Mouse (Mus musculus): ENCODE data around the gene Ikzf1. TPM values are rescaled to one million over a fixed set of nuclear protein-coding genes. Genes with fewer than 3 reads are reported as not detected.

The Ikzf1 gene
- polyA plus RNA-seq, 1 experiment: 1.0 TPM

GRCm38 (mm10) chr11:11660651-11661050 lies 24.2 kb upstream of the Ikzf1 start:
- H3K79me2 ChIP-seq (ENCODE audit: control insufficient read depth, insufficient read depth): no peaks in the 10 kb centered on the region
- H3K27me3 ChIP-seq (ENCODE audit: control insufficient read depth, insufficient read depth, insufficient read length): no peaks in the 10 kb centered on the region
- no peaks in the 10 kb centered on the region for H3K79me3 ChIP-seq (ENCODE audit: low read depth)
- H3K36me3 ChIP-seq (ENCODE audit: control insufficient read depth, insufficient read depth): no peaks in the 10 kb centered on the region
- no peak for TF ChIP-seq MYOD1 (IDR thresholded peaks at IDR 0.05; ENCODE audit: control insufficient read depth, insufficient read length, low read depth)
- TF ChIP-seq CEBPB (IDR thresholded peaks at IDR 0.05; ENCODE audit: low read depth): no peak
- no peak for TF ChIP-seq FOSL1 (IDR thresholded peaks at IDR 0.05; ENCODE audit: insufficient read depth, low read length, poor library complexity, severe bottlenecking)
- TF ChIP-seq USF1 (IDR thresholded peaks at IDR 0.05; ENCODE audit: low read depth): no peak
- TF ChIP-seq CTCF (IDR thresholded peaks at IDR 0.05; ENCODE audit: control insufficient read depth, insufficient read depth, insufficient read length): no peak
- TF ChIP-seq MAX (IDR thresholded peaks at IDR 0.05): no peak
- TF ChIP-seq MYOG (IDR thresholded peaks at IDR 0.05; ENCODE audit: control insufficient read depth, extremely low read depth, insufficient read length): no peak
- H3K4me3 ChIP-seq (ENCODE audit: insufficient read depth, poor library complexity, severe bottlenecking): no peak overlapping the region
- no peak overlapping the region for H3ac ChIP-seq (ENCODE audit: control insufficient read depth, insufficient read length, low read depth)

- Histone ChIP-seq H3K79me2 (ENCODE audit: control insufficient read depth, insufficient read depth) (no peaks in the 10 kb centered on the region), H3K36me3 (ENCODE audit: control insufficient read depth, insufficient read depth) (no peaks in the 10 kb centered on the region), H3K27me3 (ENCODE audit: control insufficient read depth, insufficient read depth, insufficient read length) (no peaks in the 10 kb centered on the region), H3ac (ENCODE audit: control insufficient read depth, insufficient read length, low read depth) (no peak overlapping the region), H3K4me3 (ENCODE audit: insufficient read depth, poor library complexity, severe bottlenecking) (no peak overlapping the region), H3K79me3 (ENCODE audit: low read depth) (no peaks in the 10 kb centered on the region)
- no peak for TF ChIP-seq USF1 (IDR thresholded peaks at IDR 0.05; ENCODE audit: low read depth)
- no peak for TF ChIP-seq MAX (IDR thresholded peaks at IDR 0.05)
- no peak for TF ChIP-seq FOSL1 (IDR thresholded peaks at IDR 0.05; ENCODE audit: insufficient read depth, low read length, poor library complexity, severe bottlenecking)
- no peak for TF ChIP-seq CTCF (IDR thresholded peaks at IDR 0.05; ENCODE audit: control insufficient read depth, insufficient read depth, insufficient read length)
- no peak for TF ChIP-seq CEBPB (IDR thresholded peaks at IDR 0.05; ENCODE audit: low read depth)
- TF ChIP-seq MYOD1 (IDR thresholded peaks at IDR 0.05; ENCODE audit: control insufficient read depth, insufficient read length, low read depth): no peak
- TF ChIP-seq MYOG (IDR thresholded peaks at IDR 0.05; ENCODE audit: control insufficient read depth, extremely low read depth, insufficient read length): no peak
Measured at GRCm38 (mm10) chr11:11667254-11667921, 17.4 kb upstream of the Ikzf1 start.

- no peaks in the 10 kb centered on the region for H3K79me3 ChIP-seq (ENCODE audit: low read depth)
- H3K36me3 ChIP-seq (ENCODE audit: control insufficient read depth, insufficient read depth): no peaks in the 10 kb centered on the region
- no peak for TF ChIP-seq CEBPB (IDR thresholded peaks at IDR 0.05; ENCODE audit: low read depth)
- no peak for TF ChIP-seq FOSL1 (IDR thresholded peaks at IDR 0.05; ENCODE audit: insufficient read depth, low read length, poor library complexity, severe bottlenecking)
- no peak for TF ChIP-seq MYOD1 (IDR thresholded peaks at IDR 0.05; ENCODE audit: control insufficient read depth, insufficient read length, low read depth)
- no peak for TF ChIP-seq MAX (IDR thresholded peaks at IDR 0.05)
- TF ChIP-seq CTCF (IDR thresholded peaks at IDR 0.05; ENCODE audit: control insufficient read depth, insufficient read depth, insufficient read length): no peak
- TF ChIP-seq USF1 (IDR thresholded peaks at IDR 0.05; ENCODE audit: low read depth): no peak
- no peak for TF ChIP-seq MYOG (IDR thresholded peaks at IDR 0.05; ENCODE audit: control insufficient read depth, extremely low read depth, insufficient read length)
- H3K27me3 ChIP-seq (ENCODE audit: control insufficient read depth, insufficient read depth, insufficient read length): no peaks in the 10 kb centered on the region
- no peaks in the 10 kb centered on the region for H3K79me2 ChIP-seq (ENCODE audit: control insufficient read depth, insufficient read depth)
- no peak overlapping the region for H3ac ChIP-seq (ENCODE audit: control insufficient read depth, insufficient read length, low read depth)
- no peak overlapping the region for H3K4me3 ChIP-seq (ENCODE audit: insufficient read depth, poor library complexity, severe bottlenecking)
Measured at GRCm38 (mm10) chr11:11667922-11668290, 16.9 kb upstream of the Ikzf1 start.

- Histone ChIP-seq H3K79me2 (ENCODE audit: control insufficient read depth, insufficient read depth) (no peaks in the 10 kb centered on the region), H3K27me3 (ENCODE audit: control insufficient read depth, insufficient read depth, insufficient read length) (no peaks in the 10 kb centered on the region), H3K79me3 (ENCODE audit: low read depth) (no peaks in the 10 kb centered on the region), H3K4me3 (ENCODE audit: insufficient read depth, poor library complexity, severe bottlenecking) (no peak overlapping the region), H3K36me3 (ENCODE audit: control insufficient read depth, insufficient read depth) (no peaks in the 10 kb centered on the region), H3ac (ENCODE audit: control insufficient read depth, insufficient read length, low read depth) (no peak overlapping the region)
- TF ChIP-seq MAX (IDR thresholded peaks at IDR 0.05): no peak
- TF ChIP-seq USF1 (IDR thresholded peaks at IDR 0.05; ENCODE audit: low read depth): no peak
- no peak for TF ChIP-seq MYOD1 (IDR thresholded peaks at IDR 0.05; ENCODE audit: control insufficient read depth, insufficient read length, low read depth)
- TF ChIP-seq CTCF (IDR thresholded peaks at IDR 0.05; ENCODE audit: control insufficient read depth, insufficient read depth, insufficient read length): no peak
- TF ChIP-seq CEBPB (IDR thresholded peaks at IDR 0.05; ENCODE audit: low read depth): no peak
- TF ChIP-seq FOSL1 (IDR thresholded peaks at IDR 0.05; ENCODE audit: insufficient read depth, low read length, poor library complexity, severe bottlenecking): no peak
- TF ChIP-seq MYOG (IDR thresholded peaks at IDR 0.05; ENCODE audit: control insufficient read depth, extremely low read depth, insufficient read length): no peak
Measured at GRCm38 (mm10) chr11:11672974-11673373, 11.8 kb upstream of the Ikzf1 start.

- TF ChIP-seq CEBPB (IDR thresholded peaks at IDR 0.05; ENCODE audit: low read depth) (no peak), CTCF (IDR thresholded peaks at IDR 0.05; ENCODE audit: control insufficient read depth, insufficient read depth, insufficient read length) (no peak), MAX (IDR thresholded peaks at IDR 0.05) (no peak), FOSL1 (IDR thresholded peaks at IDR 0.05; ENCODE audit: insufficient read depth, low read length, poor library complexity, severe bottlenecking) (no peak), MYOG (IDR thresholded peaks at IDR 0.05; ENCODE audit: control insufficient read depth, extremely low read depth, insufficient read length) (no peak), USF1 (IDR thresholded peaks at IDR 0.05; ENCODE audit: low read depth) (no peak), MYOD1 (IDR thresholded peaks at IDR 0.05; ENCODE audit: control insufficient read depth, insufficient read length, low read depth) (no peak)
- Histone ChIP-seq H3K36me3 (ENCODE audit: control insufficient read depth, insufficient read depth) (no peaks in the 10 kb centered on the region), H3ac (ENCODE audit: control insufficient read depth, insufficient read length, low read depth) (no peak overlapping the region), H3K4me3 (ENCODE audit: insufficient read depth, poor library complexity, severe bottlenecking) (no peak overlapping the region), H3K79me3 (ENCODE audit: low read depth) (no peaks in the 10 kb centered on the region), H3K27me3 (ENCODE audit: control insufficient read depth, insufficient read depth, insufficient read length) (no peaks in the 10 kb centered on the region), H3K79me2 (ENCODE audit: control insufficient read depth, insufficient read depth) (no peaks in the 10 kb centered on the region)
Measured at GRCm38 (mm10) chr11:11675063-11675462, 9.7 kb upstream of the Ikzf1 start.

All from C2C12 (cell line).